Mouse (Mus musculus) small intestine, adult 2 months (tissue): ENCODE results near the gene Abcf2. TPM values are rescaled to one million over a fixed set of nuclear protein-coding genes. Genes with fewer than 3 reads are reported as not detected.

Experiments used
- H3K27ac ChIP-seq: fragments of 200-500 bp; 2 replicates; pipeline ENCODE4 v1.5.1; 2012; ENCODE audit warnings: low read depth, low read length, control low read depth, inconsistent platforms; ENCODE audit not compliant: insufficient read depth
- H3K27me3 ChIP-seq: fragments of 200-500 bp; 2 replicates; pipeline ENCODE4 v1.6.1; 2012; ENCODE audit warnings: mild to moderate bottlenecking, moderate library complexity, low read length, inconsistent platforms; ENCODE audit not compliant: control insufficient read depth, insufficient read depth
- H3K36me3 ChIP-seq: fragments of 200-500 bp; 2 replicates; pipeline ENCODE4 v1.6.1; 2012; ENCODE audit warnings: mild to moderate bottlenecking, low read length, control low read depth, inconsistent platforms; ENCODE audit not compliant: control insufficient read depth, insufficient read depth
- H3K4me1 ChIP-seq: fragments of 200-500 bp; 2 replicates; pipeline ENCODE4 v1.6.1; 2012; ENCODE audit warnings: low read length, inconsistent platforms, mixed read lengths; ENCODE audit not compliant: control insufficient read depth, insufficient read depth, insufficient read length
- H3K4me3 ChIP-seq: fragments of 200-500 bp; 2 replicates; pipeline ENCODE4 v1.5.1; 2012; ENCODE audit warnings: low read depth, mild to moderate bottlenecking, control low read depth, inconsistent platforms, low read length, moderate library complexity
- CTCF ChIP-seq: fragments of 200-500 bp; IDR thresholded peaks from 2 replicates; pipeline ENCODE4 v1.5.1; 2012; ENCODE audit warnings: low read depth, mild to moderate bottlenecking, control low read depth, inconsistent platforms, low read length, moderate library complexity, mixed read lengths; ENCODE audit not compliant: insufficient replicate concordance, insufficient read length; ENCODE audit errors: extremely low read depth
- POLR2A ChIP-seq: fragments of 200-500 bp; IDR thresholded peaks from 2 replicates; pipeline ENCODE4 v1.6.1; 2012; ENCODE audit warnings: low read depth, mild to moderate bottlenecking, control low read depth, inconsistent platforms, low read length, moderate library complexity
- WGBS: fragments of 180-500 bp; shearing (Covaris S2); methylation state at CpG from one replicate; pipeline ENCODE4 v1.1.7; 2018; 5-methylcytosine and 5-hydroxymethylcytosine counted together
- polyA plus RNA-seq: library from polyadenylated mRNA; depleted of rRNA; stranded (reverse); fragments of >200 nt; gene quantifications from 2 replicates; pipeline ENCODE4 v1.2.3, GENCODE M21; 2012

Gene Abcf2
- polyA plus RNA-seq, 1 experiment, result 32.3 TPM

GRCm38 (mm10) chr5:24591796-24592470 is 14.7 kb upstream of the Abcf2 start:
- whole genome bisulfite sequencing, result 70% methylated on average over 24 of the region's 24 CpGs
- Histone ChIP-seq H3K27ac (no peak overlapping the region), H3K4me1 (peaks cover 14% of the 10 kb centered on the region), H3K27me3 (no peaks in the 10 kb centered on the region), H3K36me3 (peaks cover 11% of the 10 kb centered on the region; the same call in 1 of the 2 replicates), H3K4me3 (peak overlapping the region; percentile 48)
- TF ChIP-seq CTCF (no peak), POLR2A (no peak)

GRCm38 (mm10) chr5:24591268-24591721 is 14.0 kb upstream of the Abcf2 start:
- peak overlapping the region; percentile 48 for H3K4me3 ChIP-seq
- H3K27ac ChIP-seq, result no peak overlapping the region
- WGBS, result 50% methylated on average over 23 of the region's 23 CpGs
- no peak for TF ChIP-seq POLR2A
- H3K27me3 ChIP-seq, result no peaks in the 10 kb centered on the region
- peaks cover 11% of the 10 kb centered on the region; the same call in 1 of the 2 replicates for H3K36me3 ChIP-seq
- peaks cover 10% of the 10 kb centered on the region for H3K4me1 ChIP-seq

GRCm38 (mm10) chr5:24589511-24590500 is 12.5 kb upstream of the Abcf2 start:
- no peak overlapping the region for H3K4me3 ChIP-seq
- peaks cover 9% of the 10 kb centered on the region for H3K4me1 ChIP-seq
- H3K27ac ChIP-seq, result no peak overlapping the region
- no peaks in the 10 kb centered on the region for H3K27me3 ChIP-seq
- peaks cover 11% of the 10 kb centered on the region; the same call in 1 of the 2 replicates for H3K36me3 ChIP-seq
- no peak for TF ChIP-seq CTCF
- no peak for TF ChIP-seq POLR2A
- WGBS, result 95% methylated on average over 20 of the region's 20 CpGs

GRCm38 (mm10) chr5:24587200-24587577 is 9.9 kb upstream of the Abcf2 start:
- Histone ChIP-seq H3K4me3 (peak overlapping the region; percentile 89), H3K27ac (no peak overlapping the region), H3K36me3 (peaks cover 5% of the 10 kb centered on the region; the same call in 1 of the 2 replicates), H3K27me3 (no peaks in the 10 kb centered on the region), H3K4me1 (peaks cover 9% of the 10 kb centered on the region)
- no peak for TF ChIP-seq CTCF
- no peak for TF ChIP-seq POLR2A
- WGBS, result 27% methylated on average over 4 of the region's 4 CpGs

GRCm38 (mm10) chr5:24586547-24587199 is 9.4 kb upstream of the Abcf2 start, which contains the start of gene Chpf2:
Gene Chpf2 (plus strand): TSS chr5:24586741.
- Histone ChIP-seq H3K36me3 (peaks cover 2% of the 10 kb centered on the region; the same call in 1 of the 2 replicates), H3K4me3 (peak within 1 kb of the TSS; percentile 89), H3K4me1 (peaks cover 9% of the 10 kb centered on the region), H3K27ac (no peak within 1 kb of the TSS), H3K27me3 (no peaks in the 10 kb centered on the region)
- WGBS, result under 1% methylated on average over 43 of the region's 43 CpGs
- peak; percentile 79 for TF ChIP-seq POLR2A
- no peak for TF ChIP-seq CTCF

GRCm38 (mm10) chr5:24586106-24586505 is 8.8 kb upstream of the Abcf2 start:
- Histone ChIP-seq H3K4me1 (peaks cover 9% of the 10 kb centered on the region), H3K27me3 (no peaks in the 10 kb centered on the region), H3K36me3 (no peaks in the 10 kb centered on the region; the same call in 1 of the 2 replicates), H3K4me3 (peak overlapping the region; percentile 89), H3K27ac (no peak overlapping the region)
- 9% methylated on average over 8 of the region's 8 CpGs for WGBS
- TF ChIP-seq POLR2A (no peak), CTCF (no peak)
